Mouse (Mus musculus): ENCODE measurements around the gene Btbd9. TPM values are rescaled to one million over a fixed set of nuclear protein-coding genes. Genes with fewer than 3 reads are reported as not detected.

Btbd9 gene
- polyA plus RNA-seq, 1 experiment from 2014 or later, result 164 TPM

DNA sequence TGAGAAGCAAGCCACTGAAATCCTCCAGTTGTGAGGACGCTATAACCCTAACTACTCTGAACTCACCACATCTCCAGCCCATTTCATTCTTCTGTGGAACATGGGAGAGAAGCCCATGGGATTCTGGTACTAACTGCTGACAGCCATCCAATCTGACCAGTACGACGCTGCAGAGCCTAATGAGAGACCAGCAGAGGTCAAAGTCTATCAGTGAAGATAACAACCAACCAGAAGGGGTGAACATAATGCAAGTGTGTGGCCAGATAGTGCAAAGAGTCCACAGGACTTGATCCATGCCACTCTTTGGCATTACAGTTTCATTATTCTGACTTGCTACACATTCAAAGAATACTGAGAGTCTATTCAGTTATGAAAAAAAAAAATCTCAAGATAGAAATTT, 160.6 kb downstream of the Btbd9 start:
- WGBS, result 87% methylated on average over 3 of the region's 3 CpGs
- Histone ChIP-seq H3K27me3 (ENCODE audit: control insufficient read depth, insufficient read depth, low read depth, low read length) (no peaks in the 10 kb centered on the region), H3K9me3 (replicated peaks; ENCODE audit: control insufficient read depth, low read length, poor library complexity, severe bottlenecking) (no peaks in the 10 kb centered on the region), H3K4me1 (ENCODE audit: control insufficient read depth, insufficient read depth, low read length) (peaks cover 14% of the 10 kb centered on the region), H3K4me3 (ENCODE audit: low read depth, low read length) (no peak overlapping the region), H3K27ac (ENCODE audit: low read length) (no peak overlapping the region), H3K9ac (ENCODE audit: low read depth, low read length) (no peak overlapping the region), H3K4me2 (ENCODE audit: low read length) (no peak overlapping the region), H3K36me3 (ENCODE audit: control insufficient read depth, insufficient read depth, low read length) (no peaks in the 10 kb centered on the region)
- ATAC-seq, result no peak

DNA sequence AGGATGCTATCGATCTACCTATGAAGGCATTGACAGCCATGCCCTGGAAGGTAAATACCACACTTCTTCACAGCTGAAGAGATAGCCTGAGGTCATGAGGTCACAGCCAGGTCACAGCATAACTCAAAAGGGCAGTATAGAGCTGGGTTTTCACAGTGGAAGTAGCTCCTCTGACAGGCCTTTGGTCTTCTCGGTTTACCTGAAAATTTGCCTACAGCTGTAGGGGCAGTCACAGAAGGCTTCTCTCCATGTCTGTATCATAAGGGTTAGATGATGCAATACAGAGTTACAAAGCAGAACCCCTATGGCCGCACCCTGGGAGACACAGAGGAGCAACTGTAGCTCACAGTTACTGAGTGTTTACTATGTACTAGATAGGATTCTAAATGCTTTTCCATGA, 163.3 kb downstream of the Btbd9 start:
- ATAC-seq, result no peak
- Histone ChIP-seq H3K4me1 (ENCODE audit: control insufficient read depth, insufficient read depth, low read length) (peaks cover 4% of the 10 kb centered on the region; the same call in 1 of the 2 replicates), H3K4me3 (ENCODE audit: low read depth, low read length) (no peak overlapping the region), H3K9me3 (replicated peaks; ENCODE audit: control insufficient read depth, low read length, poor library complexity, severe bottlenecking) (no peaks in the 10 kb centered on the region), H3K4me2 (ENCODE audit: low read length) (no peak overlapping the region), H3K27ac (ENCODE audit: low read length) (no peak overlapping the region), H3K36me3 (ENCODE audit: control insufficient read depth, insufficient read depth, low read length) (no peaks in the 10 kb centered on the region), H3K27me3 (ENCODE audit: control insufficient read depth, insufficient read depth, low read depth, low read length) (no peaks in the 10 kb centered on the region), H3K9ac (ENCODE audit: low read depth, low read length) (no peak overlapping the region)
- WGBS, result 93% methylated on average over 3 of the region's 3 CpGs

GRCm38 (mm10) chr17:30406002-30406401, 170.3 kb downstream of the Btbd9 start:
- Histone ChIP-seq H3K27me3 (ENCODE audit: control insufficient read depth, insufficient read depth, low read depth, low read length) (no peaks in the 10 kb centered on the region), H3K4me1 (ENCODE audit: control insufficient read depth, insufficient read depth, low read length) (peaks cover 7% of the 10 kb centered on the region), H3K4me2 (ENCODE audit: low read length) (no peak overlapping the region), H3K27ac (ENCODE audit: low read length) (no peak overlapping the region), H3K4me3 (ENCODE audit: low read depth, low read length) (no peak overlapping the region), H3K9me3 (replicated peaks; ENCODE audit: control insufficient read depth, low read length, poor library complexity, severe bottlenecking) (no peaks in the 10 kb centered on the region), H3K36me3 (ENCODE audit: control insufficient read depth, insufficient read depth, low read length) (no peaks in the 10 kb centered on the region), H3K9ac (ENCODE audit: low read depth, low read length) (no peak overlapping the region)
- ATAC-seq, result no peak
- WGBS, result 94% methylated on average over 7 of the region's 7 CpGs

DNA sequence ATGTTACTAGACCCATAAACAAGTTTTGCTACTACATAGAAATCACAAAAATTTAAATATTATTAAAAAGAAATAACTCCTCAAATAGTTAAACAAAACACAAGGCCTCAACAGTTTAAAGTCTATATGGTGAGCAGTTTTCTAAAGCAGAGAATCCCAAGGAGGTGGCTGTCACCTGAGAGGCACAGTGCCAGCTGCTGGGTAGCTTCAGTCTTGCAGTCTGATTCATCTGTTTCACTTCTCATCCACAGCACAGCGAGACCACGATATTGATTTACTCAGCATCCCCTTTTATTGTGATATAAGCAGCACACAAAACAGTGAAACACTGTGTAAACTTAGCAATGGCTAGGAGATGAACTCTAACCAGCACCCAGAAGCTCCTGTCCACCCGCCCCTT, 173.4 kb downstream of the Btbd9 start:
- Histone ChIP-seq H3K27ac (ENCODE audit: low read length) (no peak overlapping the region), H3K9ac (ENCODE audit: low read depth, low read length) (no peak overlapping the region), H3K4me2 (ENCODE audit: low read length) (no peak overlapping the region), H3K36me3 (ENCODE audit: control insufficient read depth, insufficient read depth, low read length) (no peaks in the 10 kb centered on the region), H3K27me3 (ENCODE audit: control insufficient read depth, insufficient read depth, low read depth, low read length) (no peaks in the 10 kb centered on the region), H3K4me1 (ENCODE audit: control insufficient read depth, insufficient read depth, low read length) (peaks cover 2% of the 10 kb centered on the region), H3K9me3 (replicated peaks; ENCODE audit: control insufficient read depth, low read length, poor library complexity, severe bottlenecking) (no peaks in the 10 kb centered on the region; the same call in 1 of the 2 replicates), H3K4me3 (ENCODE audit: low read depth, low read length) (no peak overlapping the region)
- no peak for ATAC-seq
- WGBS, result 79% methylated on average over 3 of the region's 3 CpGs

DNA sequence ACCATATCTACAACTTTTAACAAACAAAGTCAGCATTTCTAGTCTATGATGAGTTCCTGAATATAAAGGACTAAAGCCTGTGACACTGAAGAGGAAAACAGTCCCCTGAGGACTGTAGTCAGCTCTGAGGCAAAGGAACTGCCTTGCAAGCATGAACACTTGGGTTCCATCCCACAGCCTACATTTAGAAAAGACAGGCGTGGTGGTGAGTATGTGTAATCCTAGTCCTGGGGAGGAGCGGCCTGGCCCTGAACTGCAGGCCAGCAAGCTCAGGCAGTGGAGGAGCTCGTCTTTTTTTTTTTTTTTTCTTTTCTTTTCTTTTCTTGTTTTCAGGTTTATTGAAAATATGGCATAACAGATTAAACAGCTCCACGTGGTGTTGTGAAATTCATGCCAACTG, 181.0 kb downstream of the Btbd9 start:
- H3K27me3 ChIP-seq (ENCODE audit: control insufficient read depth, insufficient read depth, low read depth, low read length), result no peaks in the 10 kb centered on the region
- whole genome bisulfite sequencing, result 73% methylated on average over 4 of the region's 4 CpGs
- H3K36me3 ChIP-seq (ENCODE audit: control insufficient read depth, insufficient read depth, low read length), result no peaks in the 10 kb centered on the region
- H3K4me1 ChIP-seq (ENCODE audit: control insufficient read depth, insufficient read depth, low read length), result no peaks in the 10 kb centered on the region; the same call in 1 of the 2 replicates
- H3K27ac ChIP-seq (ENCODE audit: low read length), result no peak overlapping the region
- H3K4me2 ChIP-seq (ENCODE audit: low read length), result no peak overlapping the region
- ATAC-seq, result no peak
- H3K4me3 ChIP-seq (ENCODE audit: low read depth, low read length), result no peak overlapping the region
- no peak overlapping the region for H3K9ac ChIP-seq (ENCODE audit: low read depth, low read length)
- peaks cover 2% of the 10 kb centered on the region; the same call in 1 of the 2 replicates for H3K9me3 ChIP-seq (replicated peaks; ENCODE audit: control insufficient read depth, low read length, poor library complexity, severe bottlenecking)

DNA sequence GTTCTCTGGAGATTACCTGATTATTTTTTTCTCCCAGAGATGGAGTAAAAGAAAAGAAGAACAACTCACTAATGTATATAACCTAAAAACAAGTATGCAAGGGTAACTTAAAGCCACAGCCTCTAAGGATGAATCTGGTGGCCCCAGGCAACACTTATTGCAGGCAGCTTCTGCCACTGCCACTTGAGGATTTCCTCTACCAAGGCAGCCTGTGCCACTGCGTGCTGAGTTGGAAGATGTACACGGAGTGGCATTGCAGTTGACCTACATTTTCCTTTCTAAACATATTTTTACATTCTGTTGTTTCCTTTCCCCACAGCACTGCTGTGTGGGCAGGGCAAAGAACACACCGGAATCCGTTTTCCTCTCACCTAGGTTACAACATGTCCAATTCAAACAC, 184.3 kb downstream of the Btbd9 start:
- H3K27ac ChIP-seq (ENCODE audit: low read length), result no peak overlapping the region
- 79% methylated on average over 4 of the region's 4 CpGs for WGBS
- H3K9ac ChIP-seq (ENCODE audit: low read depth, low read length), result no peak overlapping the region
- H3K27me3 ChIP-seq (ENCODE audit: control insufficient read depth, insufficient read depth, low read depth, low read length), result no peaks in the 10 kb centered on the region
- no peak overlapping the region for H3K4me2 ChIP-seq (ENCODE audit: low read length)
- H3K4me1 ChIP-seq (ENCODE audit: control insufficient read depth, insufficient read depth, low read length), result peaks cover 12% of the 10 kb centered on the region
- no peaks in the 10 kb centered on the region for H3K36me3 ChIP-seq (ENCODE audit: control insufficient read depth, insufficient read depth, low read length)
- no peaks in the 10 kb centered on the region for H3K9me3 ChIP-seq (replicated peaks; ENCODE audit: control insufficient read depth, low read length, poor library complexity, severe bottlenecking)
- H3K4me3 ChIP-seq (ENCODE audit: low read depth, low read length), result no peak overlapping the region
- no peak for ATAC-seq

GRCm38 (mm10) chr17:30391220-30391619, 185.1 kb downstream of the Btbd9 start:
- H3K4me2 ChIP-seq (ENCODE audit: low read length), result no peak overlapping the region
- no peak for ATAC-seq
- no peaks in the 10 kb centered on the region for H3K9me3 ChIP-seq (replicated peaks; ENCODE audit: control insufficient read depth, low read length, poor library complexity, severe bottlenecking)
- WGBS, result 69% methylated on average over 1 of the region's 1 CpGs
- H3K4me1 ChIP-seq (ENCODE audit: control insufficient read depth, insufficient read depth, low read length), result peaks cover 12% of the 10 kb centered on the region
- no peaks in the 10 kb centered on the region for H3K36me3 ChIP-seq (ENCODE audit: control insufficient read depth, insufficient read depth, low read length)
- H3K27ac ChIP-seq (ENCODE audit: low read length), result no peak overlapping the region
- no peak overlapping the region for H3K9ac ChIP-seq (ENCODE audit: low read depth, low read length)
- no peaks in the 10 kb centered on the region for H3K27me3 ChIP-seq (ENCODE audit: control insufficient read depth, insufficient read depth, low read depth, low read length)
- no peak overlapping the region for H3K4me3 ChIP-seq (ENCODE audit: low read depth, low read length)

DNA sequence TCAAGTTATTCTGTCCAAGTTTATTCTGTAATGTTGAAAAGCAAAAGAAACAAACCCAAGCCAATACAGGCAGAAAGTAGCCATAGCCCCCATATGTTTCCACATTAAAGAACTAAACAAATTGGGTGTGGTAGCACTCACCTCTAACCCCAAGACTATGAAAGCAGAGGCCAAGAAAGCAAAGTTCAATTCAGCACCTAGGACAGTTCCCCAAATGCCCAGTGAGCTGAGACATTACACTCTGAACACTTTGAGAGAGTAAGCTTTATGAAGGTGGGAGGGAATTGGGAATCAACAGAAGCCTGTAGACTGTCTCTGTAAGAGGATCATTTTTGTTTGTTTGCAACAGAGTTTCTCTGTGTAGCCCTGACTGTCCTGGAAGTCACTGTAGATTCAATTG, 186.6 kb downstream of the Btbd9 start:
- Histone ChIP-seq H3K36me3 (ENCODE audit: control insufficient read depth, insufficient read depth, low read length) (no peaks in the 10 kb centered on the region), H3K4me3 (ENCODE audit: low read depth, low read length) (no peak overlapping the region), H3K27me3 (ENCODE audit: control insufficient read depth, insufficient read depth, low read depth, low read length) (no peaks in the 10 kb centered on the region), H3K9ac (ENCODE audit: low read depth, low read length) (no peak overlapping the region), H3K27ac (ENCODE audit: low read length) (no peak overlapping the region), H3K4me1 (ENCODE audit: control insufficient read depth, insufficient read depth, low read length) (peaks cover 12% of the 10 kb centered on the region), H3K9me3 (replicated peaks; ENCODE audit: control insufficient read depth, low read length, poor library complexity, severe bottlenecking) (no peaks in the 10 kb centered on the region), H3K4me2 (ENCODE audit: low read length) (no peak overlapping the region)
- no peak for ATAC-seq

DNA sequence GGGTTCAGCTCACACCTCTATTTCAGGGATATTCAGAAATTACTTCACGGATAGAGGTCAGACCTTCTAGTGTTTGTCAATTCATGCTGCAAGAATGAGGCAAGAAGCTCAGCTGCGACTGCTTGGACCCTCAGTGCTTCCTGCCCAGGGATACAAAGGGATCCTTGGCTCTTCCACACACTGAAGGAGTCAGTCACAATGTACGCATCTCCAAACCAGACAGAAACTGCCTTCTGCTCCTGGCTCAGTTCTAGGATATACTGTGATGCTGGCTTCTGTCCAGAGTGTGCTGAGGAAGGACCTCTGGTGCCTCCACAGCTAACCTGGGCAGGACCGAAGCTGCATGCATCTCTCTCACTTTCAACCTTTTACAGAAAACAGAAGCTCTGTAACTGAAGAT, 187.5 kb downstream of the Btbd9 start:
- H3K4me3 ChIP-seq (ENCODE audit: low read depth, low read length), result no peak overlapping the region
- peaks cover 12% of the 10 kb centered on the region for H3K4me1 ChIP-seq (ENCODE audit: control insufficient read depth, insufficient read depth, low read length)
- H3K4me2 ChIP-seq (ENCODE audit: low read length), result no peak overlapping the region
- no peak overlapping the region; the same call in 1 of the 2 replicates for H3K9ac ChIP-seq (ENCODE audit: low read depth, low read length)
- ATAC-seq, result 0 out of 2 replicates have a peak, but pooled peaks have one; percentile 28
- no peaks in the 10 kb centered on the region for H3K27me3 ChIP-seq (ENCODE audit: control insufficient read depth, insufficient read depth, low read depth, low read length)
- H3K36me3 ChIP-seq (ENCODE audit: control insufficient read depth, insufficient read depth, low read length), result no peaks in the 10 kb centered on the region
- H3K9me3 ChIP-seq (replicated peaks; ENCODE audit: control insufficient read depth, low read length, poor library complexity, severe bottlenecking), result no peaks in the 10 kb centered on the region
- WGBS, result 60% methylated on average over 4 of the region's 4 CpGs
- H3K27ac ChIP-seq (ENCODE audit: low read length), result peak overlapping the region; percentile 39
